Mouse (Mus musculus): ENCODE results near the gene Kif9.

- TF ChIP-seq POLR2A (IDR thresholded peaks at IDR 0.05; ENCODE audit: control insufficient read depth in 1 of 2, insufficient read depth in 1 of 2, low read depth in 1 of 2, low read length in 2 of 2, poor library complexity in 1 of 2) (no peak), CTCF (IDR thresholded peaks at IDR 0.05 in 2 of 3, conservative IDR thresholded peaks at IDR 0.05 in 1 of 3; ENCODE audit: control insufficient read depth in 1 of 3, insufficient read depth in 1 of 3, low read depth in 2 of 3, low read length in 3 of 3, poor library complexity in 1 of 3, severe bottlenecking in 1 of 3) (no peak), KAT2A (conservative IDR thresholded peaks at IDR 0.05; ENCODE audit: low read depth, low read length) (no peak), MAX (IDR thresholded peaks at IDR 0.05; ENCODE audit: low read length) (no peak), EP300 (IDR thresholded peaks at IDR 0.05; ENCODE audit: low read depth in 1 of 2, low read length in 2 of 2) (peak; percentile 64 to 65), JUND (IDR thresholded peaks at IDR 0.05; ENCODE audit: low read depth, low read length) (no peak), ZNF384 (IDR thresholded peaks at IDR 0.05; ENCODE audit: low read depth, low read length) (no peak), POLR2AphosphoS5 (IDR thresholded peaks at IDR 0.05; ENCODE audit: borderline replicate concordance, low read depth, low read length) (no peak), ZKSCAN1 (IDR thresholded peaks at IDR 0.05; ENCODE audit: low read depth, low read length) (no peak), USF2 (IDR thresholded peaks at IDR 0.05; ENCODE audit: borderline replicate concordance in 1 of 2, insufficient read depth in 1 of 2, low read depth in 1 of 2, low read length in 2 of 2) (no peak), TCF12 (IDR thresholded peaks at IDR 0.05; ENCODE audit: low read depth, low read length) (no peak), ZC3H11A (IDR thresholded peaks at IDR 0.05; ENCODE audit: low read depth, low read length) (no peak), GATA1 (IDR thresholded peaks at IDR 0.05; ENCODE audit: low read depth, low read length) (no peak)
Observed at GRCm38 (mm10) chr9:110541988-110542387, 65.2 kb downstream of the Kif9 start.
